Mouse (Mus musculus) liver, adult 2 months (tissue): ENCODE measurements around the gene Fam83d.

Experiments
- CTCF ChIP-seq: fragments of 200-500 bp; IDR thresholded peaks from 2 replicates; pipeline ENCODE4 v1.5.1; 2011; ENCODE audit warnings: low read depth, low read length, control low read depth
- POLR2A ChIP-seq: fragments of 200-500 bp; IDR thresholded peaks from 2 replicates; pipeline ENCODE4 v1.6.1; 2011; ENCODE audit warnings: low read length, control low read depth; ENCODE audit not compliant: insufficient read depth; ENCODE audit errors: extremely low read depth

DNA sequence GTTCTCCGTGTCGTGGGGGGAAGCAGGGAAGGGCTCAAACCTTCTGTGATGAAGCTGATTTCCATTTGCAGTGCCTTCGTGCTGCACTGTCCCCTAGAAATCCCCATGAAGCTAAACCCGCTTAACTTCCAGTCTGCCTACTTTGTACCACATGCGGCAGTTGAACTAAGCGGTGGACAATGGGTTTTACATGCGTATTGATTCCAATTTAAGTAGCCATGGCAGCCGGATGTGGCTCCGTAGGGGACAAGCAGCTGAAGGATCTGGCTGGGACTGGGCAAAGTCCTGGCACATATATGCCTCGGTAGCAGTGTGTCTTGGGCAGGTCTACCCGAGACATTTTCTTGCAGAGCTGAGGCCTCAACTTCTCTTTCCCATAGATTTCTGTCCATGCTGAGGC is 29.3 kb upstream of the Fam83d start:
- TF ChIP-seq CTCF (no peak), POLR2A (no peak)
